Mouse (Mus musculus) olfactory bulb, adult 2 months (tissue): ENCODE data around the gene Gm36079.
"Not testable (repeated sequence)": the region's sequence is repeated elsewhere in the genome, so short reads cannot be mapped to it uniquely, and the experiment has no call there.

Source experiments
- CTCF ChIP-seq: fragments of 200-500 bp; IDR thresholded peaks from 2 replicates; pipeline ENCODE4 v1.5.1; 2012; ENCODE audit warnings: low read depth, mild to moderate bottlenecking, low read length, moderate library complexity; ENCODE audit not compliant: insufficient read depth
- POLR2A ChIP-seq: fragments of 200-500 bp; IDR thresholded peaks from 2 replicates; pipeline ENCODE4 v1.6.1; 2012; ENCODE audit warnings: mild to moderate bottlenecking, low read depth, low read length, moderate library complexity; ENCODE audit not compliant: insufficient read depth

GRCm38 (mm10) chr13:120025004-120025403 lies 1.8 kb downstream of the Gm36079 start:
- TF ChIP-seq CTCF, POLR2A: not testable (repeated sequence)
